Mouse (Mus musculus): ENCODE measurements around the gene Ocel1. TPM values are rescaled to one million over a fixed set of nuclear protein-coding genes. Genes with fewer than 3 reads are reported as not detected.
A peak's percentile ranks its signal among the peaks of the same experiment; 100 is the strongest.

Gene Ocel1
- polyA plus RNA-seq, 1 experiment from 2014 or later = 3.6 TPM

DNA sequence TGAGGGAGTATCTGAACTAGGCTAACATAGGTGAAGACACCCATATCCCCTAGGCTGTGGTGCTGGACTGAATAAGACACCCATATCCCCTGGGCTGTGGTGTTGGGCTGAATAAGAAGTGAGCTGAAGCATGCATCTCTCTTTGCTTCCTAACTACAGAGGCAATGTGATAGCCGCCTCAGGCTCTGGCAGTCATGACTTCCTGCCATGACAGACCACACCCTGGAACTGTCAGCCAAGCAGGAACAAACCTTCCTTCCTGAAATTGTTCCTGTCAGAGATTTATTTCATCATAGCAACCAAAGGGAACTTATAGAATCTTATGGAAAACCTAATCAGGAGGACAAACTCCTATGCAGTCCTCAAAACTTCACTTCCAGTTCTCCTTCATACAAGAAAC, 17.2 kb downstream of the Ocel1 start:
- H3K4me2 ChIP-seq (ENCODE audit: low read length) = no peak overlapping the region
- 36% methylated on average over 1 of the region's 1 CpGs for WGBS
- H3K27ac ChIP-seq (replicated peaks in 1 of 2; ENCODE audit: control insufficient read depth in 1 of 2, insufficient read depth in 1 of 2, low read depth in 2 of 2, low read length in 2 of 2) = no peak overlapping the region

GRCm38 (mm10) chr8:71391696-71392095, 20.6 kb downstream of the Ocel1 start:
- H3K27me3 ChIP-seq (ENCODE audit: control insufficient read depth, insufficient read depth, low read length) = no peaks in the 10 kb centered on the region

More for the DNA sequence above, 17.2 kb downstream of the Ocel1 start:
- Histone ChIP-seq H3K9me3 (ENCODE audit: control insufficient read depth, low read length) (no peaks in the 10 kb centered on the region), H3K36me3 (ENCODE audit: control insufficient read depth, insufficient read depth, low read length) (no peaks in the 10 kb centered on the region), H3K4me3 (ENCODE audit: control insufficient read depth in 1 of 2, insufficient read depth in 1 of 2, low read depth in 1 of 2, low read length in 2 of 2) (no peak overlapping the region), H3K4me1 (ENCODE audit: control insufficient read depth in 2 of 2, insufficient read depth in 2 of 2, low read length in 2 of 2) (peaks cover 0 to 3% of the 10 kb centered on the region in 2 experiments; a peak in 3 of 4 replicates), H3K9ac (ENCODE audit: low read length) (no peak overlapping the region), H3K27me3 (ENCODE audit: control insufficient read depth, insufficient read depth, low read length) (no peaks in the 10 kb centered on the region)
- no peak for ATAC-seq (ENCODE audit: insufficient number of reproducible peaks, insufficient read depth, low FRiP score, low read depth)

GRCm38 (mm10) chr8:71392391-71392790, 21.3 kb downstream of the Ocel1 start:
- Histone ChIP-seq H3K4me1 (ENCODE audit: control insufficient read depth in 2 of 2, insufficient read depth in 2 of 2, low read length in 2 of 2) (peaks cover 8% of the 10 kb centered on the region in 2 experiments), H3K27ac (replicated peaks in 1 of 2; ENCODE audit: control insufficient read depth in 1 of 2, insufficient read depth in 1 of 2, low read depth in 2 of 2, low read length in 2 of 2) (no peak overlapping the region), H3K27me3 (ENCODE audit: control insufficient read depth, insufficient read depth, low read length) (no peaks in the 10 kb centered on the region), H3K4me2 (ENCODE audit: low read length) (no peak overlapping the region), H3K9ac (ENCODE audit: low read length) (no peak overlapping the region), H3K4me3 (ENCODE audit: control insufficient read depth in 1 of 2, insufficient read depth in 1 of 2, low read depth in 1 of 2, low read length in 2 of 2) (no peak overlapping the region), H3K36me3 (ENCODE audit: control insufficient read depth, insufficient read depth, low read length) (no peaks in the 10 kb centered on the region), H3K9me3 (ENCODE audit: control insufficient read depth, low read length) (no peaks in the 10 kb centered on the region)
- no peak for ATAC-seq (ENCODE audit: insufficient number of reproducible peaks, insufficient read depth, low FRiP score, low read depth)
- WGBS = 71% methylated on average over 5 of the region's 5 CpGs

More at GRCm38 (mm10) chr8:71391696-71392095, 20.6 kb downstream of the Ocel1 start:
- Histone ChIP-seq H3K9me3 (ENCODE audit: control insufficient read depth, low read length) (no peaks in the 10 kb centered on the region), H3K4me2 (ENCODE audit: low read length) (no peak overlapping the region), H3K9ac (ENCODE audit: low read length) (no peak overlapping the region), H3K36me3 (ENCODE audit: control insufficient read depth, insufficient read depth, low read length) (no peaks in the 10 kb centered on the region), H3K4me1 (ENCODE audit: control insufficient read depth in 2 of 2, insufficient read depth in 2 of 2, low read length in 2 of 2) (peaks cover 5 to 7% of the 10 kb centered on the region in 2 experiments; a peak in 2 of 4 replicates), H3K4me3 (ENCODE audit: control insufficient read depth in 1 of 2, insufficient read depth in 1 of 2, low read depth in 1 of 2, low read length in 2 of 2) (no peak overlapping the region), H3K27ac (replicated peaks in 1 of 2; ENCODE audit: control insufficient read depth in 1 of 2, insufficient read depth in 1 of 2, low read depth in 2 of 2, low read length in 2 of 2) (no peak overlapping the region)
- WGBS = 80% methylated on average over 2 of the region's 2 CpGs
- no peak for ATAC-seq (ENCODE audit: insufficient number of reproducible peaks, insufficient read depth, low FRiP score, low read depth)

- 6% methylated on average over 3 of the region's 3 CpGs for WGBS
- H3K36me3 ChIP-seq (ENCODE audit: control insufficient read depth, insufficient read depth, low read length) = peaks cover 2% of the 10 kb centered on the region; the same call in 1 of the 2 replicates
- H3K27me3 ChIP-seq (ENCODE audit: control insufficient read depth, insufficient read depth, low read length) = no peaks in the 10 kb centered on the region
- ATAC-seq (ENCODE audit: insufficient number of reproducible peaks, insufficient read depth, low FRiP score, low read depth) = no peak
- H3K4me1 ChIP-seq (ENCODE audit: control insufficient read depth in 2 of 2, insufficient read depth in 2 of 2, low read length in 2 of 2) = peaks cover 10 to 12% of the 10 kb centered on the region in 2 experiments
- no peak overlapping the region; a peak in 1 of 4 replicates for H3K4me3 ChIP-seq (ENCODE audit: control insufficient read depth in 1 of 2, insufficient read depth in 1 of 2, low read depth in 1 of 2, low read length in 2 of 2)
- no peak overlapping the region for H3K27ac ChIP-seq (replicated peaks in 1 of 2; ENCODE audit: control insufficient read depth in 1 of 2, insufficient read depth in 1 of 2, low read depth in 2 of 2, low read length in 2 of 2)
- H3K9me3 ChIP-seq (ENCODE audit: control insufficient read depth, low read length) = no peaks in the 10 kb centered on the region
- H3K9ac ChIP-seq (ENCODE audit: low read length) = no peak overlapping the region
- peak overlapping the region; percentile 25 for H3K4me2 ChIP-seq (ENCODE audit: low read length)
Measured at GRCm38 (mm10) chr8:71392871-71393270, 21.8 kb downstream of the Ocel1 start.

DNA sequence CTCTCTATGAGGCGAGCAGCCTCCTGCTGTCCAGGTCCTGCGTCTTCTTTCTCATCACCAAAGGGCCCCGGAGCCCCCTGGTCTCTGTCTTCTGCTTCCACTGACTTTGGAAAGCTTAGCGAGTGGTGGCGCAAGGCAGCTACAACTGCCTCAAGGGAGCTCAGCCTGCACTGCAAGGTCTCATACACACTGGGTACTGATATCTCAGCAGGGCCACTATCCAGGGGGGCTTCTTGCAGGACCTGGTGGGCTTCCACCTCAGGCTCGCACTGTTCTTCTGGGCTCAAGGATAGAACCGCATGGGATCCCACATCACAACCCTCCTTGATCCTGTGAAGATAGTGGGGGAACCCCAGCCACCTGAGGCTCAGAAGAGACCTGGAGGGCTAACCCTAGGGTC, 23.4 kb downstream of the Ocel1 start:
- Histone ChIP-seq H3K27ac (replicated peaks in 1 of 2; ENCODE audit: control insufficient read depth in 1 of 2, insufficient read depth in 1 of 2, low read depth in 2 of 2, low read length in 2 of 2) (no peak overlapping the region), H3K4me2 (ENCODE audit: low read length) (peak overlapping the region; percentile 87), H3K36me3 (ENCODE audit: control insufficient read depth, insufficient read depth, low read length) (peaks cover 16% of the 10 kb centered on the region), H3K4me3 (ENCODE audit: control insufficient read depth in 1 of 2, insufficient read depth in 1 of 2, low read depth in 1 of 2, low read length in 2 of 2) (peak overlapping the region; percentile 12 to 15; a peak in 3 of 4 replicates), H3K4me1 (ENCODE audit: control insufficient read depth in 2 of 2, insufficient read depth in 2 of 2, low read length in 2 of 2) (peaks cover 10 to 12% of the 10 kb centered on the region in 2 experiments), H3K9me3 (ENCODE audit: control insufficient read depth, low read length) (no peaks in the 10 kb centered on the region), H3K9ac (ENCODE audit: low read length) (peak overlapping the region; percentile 46; the same call in 1 of the 2 replicates), H3K27me3 (ENCODE audit: control insufficient read depth, insufficient read depth, low read length) (no peaks in the 10 kb centered on the region)
- WGBS = 71% methylated on average over 7 of the region's 7 CpGs
- no peak for ATAC-seq (ENCODE audit: insufficient number of reproducible peaks, insufficient read depth, low FRiP score, low read depth)

DNA sequence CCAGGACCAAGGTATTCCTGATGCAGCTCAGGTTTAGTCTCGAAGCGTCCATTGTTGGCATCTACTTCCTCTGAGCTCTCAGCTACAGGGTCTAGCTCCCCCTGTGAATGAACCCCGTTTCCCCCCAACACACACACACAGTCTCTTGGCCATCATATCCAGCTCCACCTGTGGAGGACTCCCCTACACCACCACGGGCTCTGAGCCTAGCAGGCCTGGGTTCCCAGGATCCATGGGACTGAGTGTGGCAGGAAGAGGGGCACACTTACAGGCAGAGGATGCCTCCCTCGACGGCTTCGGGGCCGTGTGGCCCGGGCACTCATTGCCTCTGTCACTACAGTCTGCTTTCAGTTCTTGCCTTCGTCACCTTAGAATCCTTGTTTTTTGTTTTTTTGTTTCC, 24.0 kb downstream of the Ocel1 start:
- ATAC-seq (ENCODE audit: insufficient number of reproducible peaks, insufficient read depth, low FRiP score, low read depth) = no peak
- H3K9me3 ChIP-seq (ENCODE audit: control insufficient read depth, low read length) = no peaks in the 10 kb centered on the region
- peak overlapping the region; percentile 12 to 15; a peak in 3 of 4 replicates for H3K4me3 ChIP-seq (ENCODE audit: control insufficient read depth in 1 of 2, insufficient read depth in 1 of 2, low read depth in 1 of 2, low read length in 2 of 2)
- H3K27me3 ChIP-seq (ENCODE audit: control insufficient read depth, insufficient read depth, low read length) = no peaks in the 10 kb centered on the region
- 70% methylated on average over 10 of the region's 10 CpGs for WGBS
- H3K9ac ChIP-seq (ENCODE audit: low read length) = peak overlapping the region; percentile 46; the same call in 1 of the 2 replicates
- peak overlapping the region; percentile 87 for H3K4me2 ChIP-seq (ENCODE audit: low read length)
- H3K4me1 ChIP-seq (ENCODE audit: control insufficient read depth in 2 of 2, insufficient read depth in 2 of 2, low read length in 2 of 2) = peaks cover 10 to 12% of the 10 kb centered on the region in 2 experiments
- peak overlapping the region; percentile 65 to 86 for H3K27ac ChIP-seq (replicated peaks in 1 of 2; ENCODE audit: control insufficient read depth in 1 of 2, insufficient read depth in 1 of 2, low read depth in 2 of 2, low read length in 2 of 2)
- H3K36me3 ChIP-seq (ENCODE audit: control insufficient read depth, insufficient read depth, low read length) = peaks cover 22% of the 10 kb centered on the region

GRCm38 (mm10) chr8:71395629-71396028, 24.5 kb downstream of the Ocel1 start, which contains the start of gene Ushbp1:
TSS of gene Ushbp1 (minus strand) at chr8:71395802.
- WGBS = 65% methylated on average over 9 of the region's 9 CpGs
- H3K27me3 ChIP-seq (ENCODE audit: control insufficient read depth, insufficient read depth, low read length) = no peaks in the 10 kb centered on the region
- no peak for ATAC-seq (ENCODE audit: insufficient number of reproducible peaks, insufficient read depth, low FRiP score, low read depth)
- peak within 1 kb of the TSS; percentile 87 for H3K4me2 ChIP-seq (ENCODE audit: low read length)
- no peaks in the 10 kb centered on the region for H3K9me3 ChIP-seq (ENCODE audit: control insufficient read depth, low read length)
- peak within 1 kb of the TSS; percentile 25 to 89 for H3K4me3 ChIP-seq (ENCODE audit: control insufficient read depth in 1 of 2, insufficient read depth in 1 of 2, low read depth in 1 of 2, low read length in 2 of 2)
- peaks cover 10 to 12% of the 10 kb centered on the region in 2 experiments for H3K4me1 ChIP-seq (ENCODE audit: control insufficient read depth in 2 of 2, insufficient read depth in 2 of 2, low read length in 2 of 2)
- H3K9ac ChIP-seq (ENCODE audit: low read length) = peak within 1 kb of the TSS; percentile 46; the same call in 1 of the 2 replicates
- peaks cover 27% of the 10 kb centered on the region for H3K36me3 ChIP-seq (ENCODE audit: control insufficient read depth, insufficient read depth, low read length)
- H3K27ac ChIP-seq (replicated peaks in 1 of 2; ENCODE audit: control insufficient read depth in 1 of 2, insufficient read depth in 1 of 2, low read depth in 2 of 2, low read length in 2 of 2) = peak within 1 kb of the TSS; percentile 65 to 86
